Mouse (Mus musculus): ENCODE data around the gene Col18a1. TPM values are rescaled to one million over a fixed set of nuclear protein-coding genes. Genes with fewer than 3 reads are reported as not detected.

The Col18a1 gene
- total and polyA plus RNA-seq, 2 experiments from 2014 or later, result 11.7 to 28.4 TPM

- Histone ChIP-seq H3K4me3 (ENCODE audit: low read depth, low read length) (no peak overlapping the region), H3K27ac (ENCODE audit: low read depth, low read length) (no peak overlapping the region), H3K4me2 (ENCODE audit: low read depth) (no peak overlapping the region), H3K4me1 (ENCODE audit: insufficient read depth) (no peaks in the 10 kb centered on the region), H3K9me3 (ENCODE audit: low read length) (no peaks in the 10 kb centered on the region), H3K36me3 (ENCODE audit: insufficient read depth) (no peaks in the 10 kb centered on the region), H3K9ac (no peak overlapping the region), H3K27me3 (ENCODE audit: insufficient read depth, low read length) (no peaks in the 10 kb centered on the region)
- TF ChIP-seq CTCF (IDR thresholded peaks at IDR 0.05; ENCODE audit: low read depth), result no peak
- DNase-seq (no peak), ATAC-seq (no peak)
- WGBS, result 68% methylated on average over 2 of the region's 2 CpGs
These were observed 149.3 kb downstream of the Col18a1 start for GRCm38 (mm10) chr10:77017061-77017460.

- no peak overlapping the region for H3K27ac ChIP-seq (ENCODE audit: low read depth, low read length)
- ATAC-seq, result no peak
- no peak for DNase-seq
- H3K9ac ChIP-seq, result no peak overlapping the region
- H3K4me3 ChIP-seq (ENCODE audit: low read depth, low read length), result no peak overlapping the region
- 32% methylated on average over 8 of the region's 8 CpGs for WGBS
- no peaks in the 10 kb centered on the region for H3K9me3 ChIP-seq (ENCODE audit: low read length)
- no peak for TF ChIP-seq CTCF (IDR thresholded peaks at IDR 0.05; ENCODE audit: low read depth)
- no peak overlapping the region for H3K4me2 ChIP-seq (ENCODE audit: low read depth)
- no peaks in the 10 kb centered on the region for H3K36me3 ChIP-seq (ENCODE audit: insufficient read depth)
- no peaks in the 10 kb centered on the region for H3K27me3 ChIP-seq (ENCODE audit: insufficient read depth, low read length)
- no peaks in the 10 kb centered on the region for H3K4me1 ChIP-seq (ENCODE audit: insufficient read depth)
These were observed 149.8 kb downstream of the Col18a1 start for GRCm38 (mm10) chr10:77016499-77016898.

DNA sequence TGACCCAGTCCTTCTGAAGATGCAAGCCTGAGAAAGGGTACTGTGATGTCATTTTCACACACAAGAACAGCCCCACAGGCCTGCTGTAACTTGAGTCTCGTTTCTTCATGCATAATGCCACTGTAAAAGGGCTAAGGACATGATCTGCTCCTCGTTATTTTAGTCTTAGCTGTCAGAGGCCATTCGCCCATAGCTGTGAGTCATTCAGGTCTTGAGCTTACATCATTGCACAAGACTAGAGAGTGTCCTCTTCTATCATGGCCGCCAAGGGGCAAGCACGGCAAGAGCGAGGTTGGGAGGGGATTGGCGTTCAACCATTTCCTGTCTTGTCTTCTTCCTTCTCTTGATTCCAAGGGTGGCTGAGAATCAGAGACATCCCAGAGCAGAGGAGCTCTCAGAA is 150.3 kb downstream of the Col18a1 start:
- H3K27me3 ChIP-seq (ENCODE audit: insufficient read depth, low read length), result no peaks in the 10 kb centered on the region
- DNase-seq, result no peak
- no peak for ATAC-seq
- no peak overlapping the region for H3K4me3 ChIP-seq (ENCODE audit: low read depth, low read length)
- no peak overlapping the region for H3K27ac ChIP-seq (ENCODE audit: low read depth, low read length)
- no peaks in the 10 kb centered on the region for H3K36me3 ChIP-seq (ENCODE audit: insufficient read depth)
- no peak for TF ChIP-seq CTCF (IDR thresholded peaks at IDR 0.05; ENCODE audit: low read depth)
- no peak overlapping the region for H3K9ac ChIP-seq
- H3K4me2 ChIP-seq (ENCODE audit: low read depth), result no peak overlapping the region
- 70% methylated on average over 7 of the region's 7 CpGs for WGBS
- no peaks in the 10 kb centered on the region for H3K4me1 ChIP-seq (ENCODE audit: insufficient read depth)
- no peaks in the 10 kb centered on the region for H3K9me3 ChIP-seq (ENCODE audit: low read length)

DNA sequence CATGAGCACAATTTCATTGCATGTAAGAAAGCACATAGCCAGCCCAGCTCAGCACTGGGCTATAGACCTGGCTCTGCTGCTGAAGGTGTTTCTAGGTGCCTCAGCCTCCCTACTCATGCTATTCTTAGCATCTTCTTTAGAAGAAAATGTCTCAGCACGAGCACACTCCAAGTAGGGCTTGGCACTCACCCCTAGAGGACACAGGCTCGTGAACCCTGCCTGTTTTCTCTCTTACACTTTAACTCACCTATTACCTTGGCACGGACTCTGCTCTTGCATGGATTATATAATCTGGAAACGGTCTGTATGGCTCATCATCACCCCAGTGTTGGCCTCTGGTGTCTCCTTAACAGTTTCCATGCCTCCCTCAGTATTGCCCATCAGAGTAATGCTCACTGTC is 154.7 kb downstream of the Col18a1 start:
- 80% methylated on average over 4 of the region's 4 CpGs for WGBS
- Histone ChIP-seq H3K36me3 (ENCODE audit: insufficient read depth) (no peaks in the 10 kb centered on the region), H3K4me1 (ENCODE audit: insufficient read depth) (peaks cover 4% of the 10 kb centered on the region; the same call in 1 of the 2 replicates), H3K27ac (ENCODE audit: low read depth, low read length) (no peak overlapping the region), H3K4me3 (ENCODE audit: low read depth, low read length) (no peak overlapping the region), H3K9ac (no peak overlapping the region), H3K9me3 (ENCODE audit: low read length) (no peaks in the 10 kb centered on the region), H3K27me3 (ENCODE audit: insufficient read depth, low read length) (no peaks in the 10 kb centered on the region), H3K4me2 (ENCODE audit: low read depth) (no peak overlapping the region)
- ATAC-seq (no peak), DNase-seq (no peak)
- TF ChIP-seq CTCF (IDR thresholded peaks at IDR 0.05; ENCODE audit: low read depth), result no peak

GRCm38 (mm10) chr10:77008698-77009097 is 157.7 kb downstream of the Col18a1 start:
- 58% methylated on average over 3 of the region's 3 CpGs for WGBS
- Histone ChIP-seq H3K27me3 (ENCODE audit: insufficient read depth, low read length) (no peaks in the 10 kb centered on the region), H3K9me3 (ENCODE audit: low read length) (no peaks in the 10 kb centered on the region), H3K9ac (no peak overlapping the region), H3K36me3 (ENCODE audit: insufficient read depth) (no peaks in the 10 kb centered on the region), H3K4me3 (ENCODE audit: low read depth, low read length) (no peak overlapping the region), H3K27ac (ENCODE audit: low read depth, low read length) (0 out of 2 replicates have a peak overlapping the region, but pooled peaks have one; percentile 45), H3K4me1 (ENCODE audit: insufficient read depth) (peaks cover 4% of the 10 kb centered on the region; the same call in 1 of the 2 replicates), H3K4me2 (ENCODE audit: low read depth) (no peak overlapping the region)
- DNase-seq, result no peak
- no peak for TF ChIP-seq CTCF (IDR thresholded peaks at IDR 0.05; ENCODE audit: low read depth)
- ATAC-seq, result peak; percentile 32; the same call in 1 of the 2 replicates

GRCm38 (mm10) chr10:77008109-77008561 is 158.2 kb downstream of the Col18a1 start:
- H3K27me3 ChIP-seq (ENCODE audit: insufficient read depth, low read length), result no peaks in the 10 kb centered on the region
- peaks cover 4% of the 10 kb centered on the region; the same call in 1 of the 2 replicates for H3K4me1 ChIP-seq (ENCODE audit: insufficient read depth)
- no peak overlapping the region for H3K4me2 ChIP-seq (ENCODE audit: low read depth)
- ATAC-seq (peak; percentile 43; the same call in 1 of the 2 replicates), DNase-seq (peak; percentile 57)
- WGBS, result 17% methylated on average over 9 of the region's 9 CpGs
- no peak overlapping the region for H3K4me3 ChIP-seq (ENCODE audit: low read depth, low read length)
- H3K9me3 ChIP-seq (ENCODE audit: low read length), result no peaks in the 10 kb centered on the region
- H3K9ac ChIP-seq, result no peak overlapping the region
- no peak for TF ChIP-seq CTCF (IDR thresholded peaks at IDR 0.05; ENCODE audit: low read depth)
- no peaks in the 10 kb centered on the region for H3K36me3 ChIP-seq (ENCODE audit: insufficient read depth)
- H3K27ac ChIP-seq (ENCODE audit: low read depth, low read length), result 0 out of 2 replicates have a peak overlapping the region, but pooled peaks have one; percentile 45

- no peaks in the 10 kb centered on the region for H3K9me3 ChIP-seq (ENCODE audit: low read length)
- no peaks in the 10 kb centered on the region for H3K27me3 ChIP-seq (ENCODE audit: insufficient read depth, low read length)
- DNase-seq (no peak), ATAC-seq (no peak)
- H3K4me3 ChIP-seq (ENCODE audit: low read depth, low read length), result no peak overlapping the region
- no peaks in the 10 kb centered on the region for H3K36me3 ChIP-seq (ENCODE audit: insufficient read depth)
- no peak overlapping the region for H3K9ac ChIP-seq
- WGBS, result 42% methylated on average over 8 of the region's 8 CpGs
- peaks cover 4% of the 10 kb centered on the region; the same call in 1 of the 2 replicates for H3K4me1 ChIP-seq (ENCODE audit: insufficient read depth)
- TF ChIP-seq CTCF (IDR thresholded peaks at IDR 0.05; ENCODE audit: low read depth), result no peak
- H3K27ac ChIP-seq (ENCODE audit: low read depth, low read length), result no peak overlapping the region
- no peak overlapping the region for H3K4me2 ChIP-seq (ENCODE audit: low read depth)
These were observed 158.8 kb downstream of the Col18a1 start for GRCm38 (mm10) chr10:77007433-77008108.
